Mouse (Mus musculus) lung, postnatal 0 days (tissue): ENCODE measurements around the gene Elp6.

Experiments used
- CTCF ChIP-seq: IDR thresholded peaks from 2 replicates; pipeline ENCODE4 v1.5.1; 2016; ENCODE audit warnings: antibody characterized with exemption, mild to moderate bottlenecking
- EP300 ChIP-seq: IDR thresholded peaks from 2 replicates; pipeline ENCODE4 v1.6.1; 2016; ENCODE audit warnings: antibody characterized with exemption, mild to moderate bottlenecking, control low read depth

GRCm38 (mm10) chr9:110263181-110263580 lies 41.8 kb upstream of the Elp6 start:
- TF ChIP-seq CTCF (no peak), EP300 (no peak)
